Mouse (Mus musculus) heart, embryonic 15.5 days (tissue): ENCODE results near the gene Rora. TPM values are rescaled to one million over a fixed set of nuclear protein-coding genes. Genes with fewer than 3 reads are reported as not detected.

Experiments used
- ATAC-seq: fragments of 200-750 bp; cut with Nextera tagmentation; replicated peaks from 2 replicates; pipeline ENCODE4 v1.8.0; 2017; ENCODE audit warnings: low read depth, moderate TSS enrichment; ENCODE audit not compliant: insufficient number of reproducible peaks, insufficient read depth, low FRiP score
- H3K27ac ChIP-seq: fragments of 300-500 bp; sonication (generic); 2 replicates; pipeline ENCODE4 v1.5.1; 2015; ENCODE audit warnings: mild to moderate bottlenecking, inconsistent platforms
- H3K27me3 ChIP-seq: fragments of 300-500 bp; sonication (generic); 2 replicates; pipeline ENCODE4 v1.6.1; 2015; ENCODE audit warnings: inconsistent platforms
- H3K36me3 ChIP-seq: fragments of 300-500 bp; sonication (generic); 2 replicates; pipeline ENCODE4 v1.6.1; 2015; ENCODE audit warnings: mild to moderate bottlenecking, inconsistent platforms
- H3K4me1 ChIP-seq: fragments of 300-500 bp; sonication (generic); replicated peaks from 2 replicates; pipeline ENCODE4 v1.6.1; 2015; ENCODE audit warnings: inconsistent platforms
- H3K4me2 ChIP-seq: fragments of 300-500 bp; sonication (generic); 2 replicates; pipeline ENCODE4 v1.6.1; 2015; ENCODE audit warnings: inconsistent platforms, mild to moderate bottlenecking, moderate library complexity
- H3K4me3 ChIP-seq: fragments of 300-500 bp; sonication (generic); 2 replicates; pipeline ENCODE4 v1.5.1; 2015; ENCODE audit warnings: mild to moderate bottlenecking, inconsistent platforms
- H3K9ac ChIP-seq: fragments of 300-500 bp; sonication (generic); 2 replicates; pipeline ENCODE4 v1.6.1; 2015; ENCODE audit warnings: mild to moderate bottlenecking, inconsistent platforms
- H3K9me3 ChIP-seq: fragments of 300-500 bp; sonication (generic); replicated peaks from 2 replicates; pipeline ENCODE4 v1.6.1; 2016; ENCODE audit warnings: inconsistent platforms
- WGBS: fragments of 180-500 bp; shearing (Covaris S2); methylation state at CpG from one replicate; pipeline ENCODE4 v1.1.7; 2015; ENCODE audit warnings: mixed read lengths; 5-methylcytosine and 5-hydroxymethylcytosine counted together
- polyA plus RNA-seq: library from polyadenylated mRNA; unstranded; fragments of >200 nt; fragmentation: Nextera tagmentation; extraction: Ambion mirVana; gene quantifications from 2 replicates; pipeline ENCODE4 v1.2.1, GENCODE M21; 2015

The Rora gene
- polyA plus RNA-seq, 1 experiment from 2014 or later, result 7.3 TPM

GRCm38 (mm10) chr9:68719286-68719685 is 65.7 kb downstream of the Rora start:
- H3K27ac ChIP-seq, result no peak overlapping the region
- ATAC-seq, result no peak
- H3K4me1 ChIP-seq, result no peaks in the 10 kb centered on the region; the same call in 1 of the 2 replicates
- 81% methylated on average over 9 of the region's 9 CpGs for WGBS
- no peak overlapping the region for H3K9ac ChIP-seq
- H3K4me2 ChIP-seq, result no peak overlapping the region
- no peaks in the 10 kb centered on the region for H3K27me3 ChIP-seq
- H3K9me3 ChIP-seq, result no peaks in the 10 kb centered on the region
- no peak overlapping the region for H3K4me3 ChIP-seq
- no peaks in the 10 kb centered on the region for H3K36me3 ChIP-seq

GRCm38 (mm10) chr9:68724636-68725285 is 71.2 kb downstream of the Rora start:
- 46% methylated on average over 8 of the region's 8 CpGs for WGBS
- Histone ChIP-seq H3K27ac (peak overlapping the region; percentile 25; the same call in 1 of the 2 replicates), H3K36me3 (no peaks in the 10 kb centered on the region), H3K4me1 (peaks cover 10% of the 10 kb centered on the region), H3K4me2 (0 out of 2 replicates have a peak overlapping the region, but pooled peaks have one; percentile 4), H3K9ac (no peak overlapping the region), H3K27me3 (no peaks in the 10 kb centered on the region), H3K9me3 (no peaks in the 10 kb centered on the region), H3K4me3 (no peak overlapping the region)
- ATAC-seq, result no peak

- H3K27me3 ChIP-seq, result no peaks in the 10 kb centered on the region
- H3K36me3 ChIP-seq, result no peaks in the 10 kb centered on the region
- H3K4me1 ChIP-seq, result peaks cover 10% of the 10 kb centered on the region
- no peak overlapping the region for H3K9ac ChIP-seq
- 75% methylated on average over 11 of the region's 11 CpGs for WGBS
- no peak overlapping the region for H3K4me3 ChIP-seq
- H3K27ac ChIP-seq, result no peak overlapping the region
- H3K9me3 ChIP-seq, result no peaks in the 10 kb centered on the region
- no peak for ATAC-seq
- H3K4me2 ChIP-seq, result no peak overlapping the region
Measured at GRCm38 (mm10) chr9:68727166-68727855, 73.7 kb downstream of the Rora start.

- Histone ChIP-seq H3K4me1 (no peaks in the 10 kb centered on the region), H3K27ac (no peak overlapping the region), H3K4me3 (no peak overlapping the region), H3K9ac (no peak overlapping the region), H3K9me3 (no peaks in the 10 kb centered on the region), H3K36me3 (no peaks in the 10 kb centered on the region), H3K4me2 (no peak overlapping the region), H3K27me3 (no peaks in the 10 kb centered on the region)
- ATAC-seq, result no peak
- 64% methylated on average over 1 of the region's 1 CpGs for WGBS
Measured at GRCm38 (mm10) chr9:68731438-68731837, 77.9 kb downstream of the Rora start.

- Histone ChIP-seq H3K4me2 (no peak overlapping the region), H3K9ac (no peak overlapping the region), H3K27me3 (no peaks in the 10 kb centered on the region), H3K9me3 (no peaks in the 10 kb centered on the region), H3K4me3 (no peak overlapping the region), H3K27ac (no peak overlapping the region), H3K36me3 (no peaks in the 10 kb centered on the region), H3K4me1 (no peaks in the 10 kb centered on the region)
- ATAC-seq, result no peak
- WGBS, result 91% methylated on average over 4 of the region's 4 CpGs
Measured at GRCm38 (mm10) chr9:68732929-68733328, 79.3 kb downstream of the Rora start.

- no peaks in the 10 kb centered on the region for H3K36me3 ChIP-seq
- no peak overlapping the region for H3K9ac ChIP-seq
- no peak for ATAC-seq
- H3K4me3 ChIP-seq, result no peak overlapping the region
- H3K4me1 ChIP-seq, result no peaks in the 10 kb centered on the region
- no peak overlapping the region for H3K4me2 ChIP-seq
- 78% methylated on average over 5 of the region's 5 CpGs for WGBS
- H3K27ac ChIP-seq, result no peak overlapping the region
- no peaks in the 10 kb centered on the region for H3K9me3 ChIP-seq
- H3K27me3 ChIP-seq, result no peaks in the 10 kb centered on the region
Measured at GRCm38 (mm10) chr9:68735886-68736285, 82.3 kb downstream of the Rora start.

GRCm38 (mm10) chr9:68737197-68737736 is 83.7 kb downstream of the Rora start:
- Histone ChIP-seq H3K27me3 (no peaks in the 10 kb centered on the region), H3K9ac (no peak overlapping the region), H3K36me3 (no peaks in the 10 kb centered on the region), H3K27ac (no peak overlapping the region), H3K9me3 (no peaks in the 10 kb centered on the region), H3K4me2 (no peak overlapping the region), H3K4me1 (no peaks in the 10 kb centered on the region), H3K4me3 (no peak overlapping the region)
- WGBS, result 89% methylated on average over 9 of the region's 9 CpGs
- no peak for ATAC-seq

GRCm38 (mm10) chr9:68745931-68746646 is 92.5 kb downstream of the Rora start:
- ATAC-seq, result no peak

GRCm38 (mm10) chr9:68756976-68757375 is 103.4 kb downstream of the Rora start:
- no peak overlapping the region for H3K4me2 ChIP-seq
- no peak overlapping the region for H3K9ac ChIP-seq
- H3K27me3 ChIP-seq, result no peaks in the 10 kb centered on the region
- no peaks in the 10 kb centered on the region for H3K9me3 ChIP-seq
- H3K4me3 ChIP-seq, result no peak overlapping the region
- no peak overlapping the region for H3K27ac ChIP-seq
- H3K36me3 ChIP-seq, result no peaks in the 10 kb centered on the region
- no peak for ATAC-seq
- H3K4me1 ChIP-seq, result peaks cover 11% of the 10 kb centered on the region
- 50% methylated on average over 2 of the region's 2 CpGs for WGBS

More at GRCm38 (mm10) chr9:68745931-68746646, 92.5 kb downstream of the Rora start:
- Histone ChIP-seq H3K4me3 (no peak overlapping the region), H3K27ac (no peak overlapping the region), H3K27me3 (no peaks in the 10 kb centered on the region), H3K9ac (no peak overlapping the region), H3K4me1 (no peaks in the 10 kb centered on the region), H3K36me3 (no peaks in the 10 kb centered on the region), H3K9me3 (no peaks in the 10 kb centered on the region), H3K4me2 (no peak overlapping the region)
- WGBS, result 77% methylated on average over 11 of the region's 11 CpGs

- Histone ChIP-seq H3K27me3 (no peaks in the 10 kb centered on the region), H3K4me3 (no peak overlapping the region), H3K9me3 (no peaks in the 10 kb centered on the region), H3K36me3 (no peaks in the 10 kb centered on the region), H3K4me1 (peaks cover 8% of the 10 kb centered on the region), H3K4me2 (no peak overlapping the region), H3K27ac (no peak overlapping the region), H3K9ac (no peak overlapping the region)
- WGBS, result 78% methylated on average over 8 of the region's 8 CpGs
- no peak for ATAC-seq
Measured at GRCm38 (mm10) chr9:68759324-68759723, 105.7 kb downstream of the Rora start.

GRCm38 (mm10) chr9:68760329-68760728 is 106.7 kb downstream of the Rora start:
- no peaks in the 10 kb centered on the region for H3K9me3 ChIP-seq
- no peak for ATAC-seq
- no peaks in the 10 kb centered on the region for H3K36me3 ChIP-seq
- H3K4me3 ChIP-seq, result no peak overlapping the region
- WGBS, result 86% methylated on average over 4 of the region's 4 CpGs
- no peak overlapping the region for H3K4me2 ChIP-seq
- peaks cover 8% of the 10 kb centered on the region for H3K4me1 ChIP-seq
- no peak overlapping the region for H3K27ac ChIP-seq
- no peaks in the 10 kb centered on the region for H3K27me3 ChIP-seq
- no peak overlapping the region for H3K9ac ChIP-seq
